Mouse (Mus musculus) G1E (cell line): ENCODE data around the gene Kremen1.

Experiments
- CTCF ChIP-seq: IDR thresholded peaks from 2 replicates; pipeline ENCODE4 v1.5.1; 2012; ENCODE audit warnings: low read depth, low read length, inconsistent platforms, mixed read lengths
- GATA1 ChIP-seq: IDR thresholded peaks from 2 replicates; pipeline ENCODE4 v1.6.1; 2012; ENCODE audit warnings: borderline replicate concordance, low read length, inconsistent platforms, mixed read lengths
- GATA2 ChIP-seq: IDR thresholded peaks from 2 replicates; pipeline ENCODE4 v1.6.1; 2012; ENCODE audit warnings: low read depth, low read length, inconsistent platforms, borderline replicate concordance
- POLR2AphosphoS5 ChIP-seq: IDR thresholded peaks from 2 replicates; pipeline ENCODE4 v1.6.1; 2012; ENCODE audit warnings: low read depth, low read length, inconsistent platforms; ENCODE audit not compliant: insufficient replicate concordance

DNA sequence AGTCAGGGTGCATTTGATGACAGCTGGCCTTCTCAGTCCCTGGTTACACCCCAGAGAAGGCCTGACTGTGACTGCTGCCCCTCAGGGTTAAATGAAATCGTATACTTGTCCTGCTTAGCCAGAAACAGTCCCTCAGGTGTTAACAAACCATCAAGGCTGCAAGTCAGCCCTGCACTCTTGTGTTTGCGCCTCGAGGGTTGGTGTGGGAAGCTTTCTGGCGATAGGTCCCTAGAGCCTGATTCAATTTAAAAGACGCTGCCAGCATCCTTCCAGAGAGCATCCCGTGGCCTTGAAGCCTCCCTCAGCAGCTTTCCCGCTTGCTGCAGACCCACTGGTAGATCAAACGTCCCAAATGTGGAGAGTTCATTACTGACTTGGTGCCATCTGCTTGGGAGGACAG is 82.0 kb downstream of the Kremen1 start:
- TF ChIP-seq CTCF = no peak
- no peak for TF ChIP-seq GATA1
- TF ChIP-seq POLR2AphosphoS5 = no peak
- no peak for TF ChIP-seq GATA2
